Mouse (Mus musculus): Measurements from ENCODE around the gene Ak7.
A peak's percentile ranks its signal among the peaks of the same experiment; 100 is the strongest.

Ak7 gene

DNA sequence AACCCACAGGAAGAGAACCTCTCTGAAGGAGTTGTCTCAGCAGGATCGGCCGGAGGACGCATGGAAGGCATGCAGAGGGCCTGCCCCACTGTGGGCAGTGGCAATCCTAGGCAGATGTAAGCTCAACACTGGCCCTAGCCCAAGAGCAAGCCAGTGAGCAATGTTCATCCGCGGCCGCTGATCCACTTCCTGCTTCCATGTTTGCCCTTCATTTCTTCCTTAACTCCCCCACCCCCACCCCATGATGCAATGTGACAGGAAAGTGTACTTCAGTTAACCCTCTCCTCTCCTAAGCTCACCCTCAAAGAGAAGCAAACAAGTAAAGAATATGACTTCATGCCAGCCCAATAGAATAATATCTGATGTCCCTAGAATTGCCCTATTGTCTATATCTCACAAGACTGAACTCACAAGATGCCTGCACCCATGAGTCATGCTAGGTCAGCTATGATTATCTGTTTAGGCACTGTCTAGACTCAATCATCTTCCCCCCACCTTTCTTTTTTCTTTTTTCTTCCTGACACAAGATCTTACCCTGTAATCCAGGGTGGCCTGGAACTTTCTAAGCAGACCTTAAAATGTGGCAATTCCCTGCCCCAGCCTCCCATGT lies 25.2 kb downstream of the Ak7 start:
- DNase-seq = no peak

DNA sequence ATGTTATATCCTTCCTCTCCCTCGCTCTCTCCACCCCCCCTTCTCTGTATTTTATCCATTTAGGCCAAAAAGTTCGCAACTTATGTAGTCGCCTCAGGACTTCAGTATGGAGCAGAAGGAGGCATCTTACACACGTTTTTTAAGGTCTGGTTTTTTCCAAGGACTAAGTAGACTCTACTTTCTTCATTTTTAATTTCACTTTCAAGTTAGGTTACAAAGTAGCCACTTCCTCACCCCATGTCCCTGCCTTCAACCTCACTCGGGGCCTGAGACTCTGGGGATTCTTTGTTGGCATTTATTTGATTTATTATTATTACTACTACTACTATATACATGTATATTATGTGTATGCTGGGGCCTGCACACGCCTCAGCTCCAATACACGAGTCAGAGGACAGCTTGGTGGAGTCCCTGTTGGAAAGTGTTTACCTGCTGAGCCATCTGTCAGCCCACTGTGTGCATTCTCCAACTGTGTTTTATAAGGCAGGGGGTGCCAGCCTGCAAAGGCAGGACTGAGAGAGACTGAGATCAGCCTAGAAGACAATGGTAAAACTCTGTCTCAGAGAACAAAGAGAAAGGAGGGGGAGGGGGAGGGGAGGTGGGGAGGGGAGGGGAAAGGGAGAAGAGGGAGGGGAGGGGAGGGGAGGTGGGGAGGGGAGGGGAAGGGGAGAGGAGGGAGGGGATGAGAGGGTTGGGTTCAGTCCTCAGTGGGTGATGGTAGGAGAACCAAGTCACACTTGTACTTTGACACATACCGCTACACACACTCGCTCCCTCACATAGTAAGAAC lies 27.8 kb downstream of the Ak7 start:
- DNase-seq = no peak

DNA sequence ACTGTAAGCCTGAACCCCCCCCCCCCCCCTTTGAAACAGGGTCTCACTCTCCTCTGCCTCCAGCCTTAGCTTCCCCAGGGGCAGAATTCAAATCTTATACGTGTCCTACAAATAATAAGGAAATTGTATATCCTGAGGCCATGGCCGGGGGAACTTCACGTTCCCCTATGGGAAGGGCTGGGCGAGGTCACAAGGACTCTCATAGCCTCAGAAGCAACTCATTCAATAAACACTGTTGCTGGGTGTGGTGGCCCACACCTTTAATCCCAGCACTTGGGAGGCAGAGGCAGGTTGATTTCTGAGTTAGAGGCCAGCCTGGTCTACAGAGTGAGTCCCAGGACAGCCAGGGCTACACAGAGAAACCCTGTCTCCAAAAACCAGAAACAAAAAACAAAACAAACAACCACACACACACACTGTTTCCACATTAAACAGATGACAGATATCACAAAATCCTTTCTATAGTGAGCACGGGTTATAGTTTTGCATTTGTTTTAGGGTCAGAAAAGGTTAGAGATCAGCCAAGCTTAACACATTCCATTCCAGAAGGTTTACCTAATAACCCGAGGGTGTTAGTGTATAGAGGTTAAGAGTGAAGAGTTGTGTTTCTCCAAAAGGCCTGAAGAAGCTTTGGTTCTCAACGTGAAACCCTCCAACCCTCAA lies 29.6 kb downstream of the Ak7 start:
- DNase-seq = no peak

DNA sequence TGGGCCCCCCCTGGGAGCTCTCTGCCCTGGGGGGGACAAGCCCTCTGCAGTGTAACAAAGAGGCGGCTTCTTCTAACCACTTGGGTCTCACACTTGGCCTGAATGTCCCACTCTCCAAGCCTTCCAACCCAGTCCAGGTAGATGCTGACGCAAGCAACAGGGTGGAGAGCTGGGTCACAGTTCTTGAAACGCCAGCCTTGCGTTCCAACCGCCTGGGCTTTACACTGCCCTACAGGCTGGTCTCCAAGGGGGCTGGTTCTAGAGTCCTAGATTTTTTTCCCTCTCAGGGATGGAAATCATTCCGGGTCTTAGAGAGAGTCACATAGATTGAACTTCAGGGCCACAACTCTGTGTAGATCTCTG lies 30.1 kb downstream of the Ak7 start:
- DNase-seq = no peak

DNA sequence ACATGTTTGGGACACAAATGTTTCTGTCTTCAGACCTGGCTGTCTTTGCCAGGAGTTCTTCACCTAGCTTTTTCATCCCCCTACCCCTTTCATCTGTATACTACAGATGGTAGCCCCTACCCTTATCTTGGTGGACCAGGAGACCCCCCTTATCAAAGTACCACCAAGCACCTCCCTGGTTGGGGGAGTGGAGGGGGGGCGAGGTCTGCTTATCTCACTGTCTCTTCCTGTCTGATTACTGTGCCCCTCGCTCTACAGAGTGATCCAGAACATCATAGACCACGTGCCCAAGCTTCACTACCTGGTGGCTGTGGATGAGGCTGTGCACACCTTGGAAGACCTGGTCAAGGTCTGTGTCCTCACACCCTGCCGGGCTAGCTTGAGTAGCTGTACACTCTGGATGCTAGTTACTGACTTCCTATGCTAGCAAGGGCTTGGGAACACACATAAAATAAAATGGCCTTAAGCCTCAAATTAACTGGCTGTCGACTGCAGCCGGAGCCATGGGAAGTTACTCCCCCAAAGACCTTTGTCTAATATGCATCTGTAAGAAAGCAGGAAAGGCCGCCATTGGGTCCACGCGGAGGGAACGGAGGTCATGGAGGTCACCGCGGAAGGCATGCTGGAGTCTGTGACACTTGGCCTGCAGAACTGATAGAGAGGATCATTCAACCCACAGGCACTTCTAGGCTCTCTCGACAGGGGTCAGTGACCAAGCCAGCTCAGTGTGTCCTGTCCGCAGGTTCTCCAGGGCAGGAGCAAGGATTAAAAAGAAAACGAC lies 32.7 kb downstream of the Ak7 start:
- no peak for DNase-seq

DNA sequence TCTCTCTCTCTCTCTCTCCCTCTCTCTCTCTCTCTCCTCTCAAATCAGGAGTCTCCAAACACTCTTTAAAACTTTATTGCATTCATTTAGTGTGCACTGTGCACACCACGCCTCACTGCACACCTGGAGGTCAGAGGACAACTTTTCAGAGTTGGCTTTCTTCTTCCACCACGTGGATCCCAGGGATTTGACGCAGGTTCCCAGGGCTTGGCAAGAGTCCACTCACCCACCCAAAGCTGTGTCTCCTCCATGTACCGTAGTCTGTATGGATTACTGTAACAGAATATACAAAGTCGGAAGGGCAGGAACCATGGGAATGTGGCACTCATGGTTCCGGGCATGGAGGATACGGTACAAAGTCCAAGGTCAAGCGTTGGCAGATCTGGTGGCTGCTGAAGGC lies 33.9 kb downstream of the Ak7 start:
- DNase-seq = no peak

DNA sequence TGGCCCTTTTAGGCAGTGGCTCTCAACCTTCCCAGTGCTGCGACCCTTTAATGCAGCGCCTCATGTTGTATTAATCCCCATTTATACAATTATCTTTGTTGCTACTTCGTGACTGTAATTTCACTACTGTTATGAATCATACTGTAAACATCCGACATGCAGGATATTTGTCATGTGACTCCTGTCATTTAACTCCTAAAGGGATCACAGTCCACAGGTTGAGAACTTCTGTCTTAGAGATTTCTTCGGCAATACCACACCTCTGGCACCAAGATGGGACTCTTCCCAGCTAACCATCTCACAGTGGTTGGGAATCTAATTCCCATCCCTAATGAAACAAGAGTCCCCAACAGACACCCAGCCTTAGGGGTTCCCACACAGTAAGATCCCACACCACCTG lies 42.3 kb downstream of the Ak7 start:
- DNase-seq = no peak

DNA sequence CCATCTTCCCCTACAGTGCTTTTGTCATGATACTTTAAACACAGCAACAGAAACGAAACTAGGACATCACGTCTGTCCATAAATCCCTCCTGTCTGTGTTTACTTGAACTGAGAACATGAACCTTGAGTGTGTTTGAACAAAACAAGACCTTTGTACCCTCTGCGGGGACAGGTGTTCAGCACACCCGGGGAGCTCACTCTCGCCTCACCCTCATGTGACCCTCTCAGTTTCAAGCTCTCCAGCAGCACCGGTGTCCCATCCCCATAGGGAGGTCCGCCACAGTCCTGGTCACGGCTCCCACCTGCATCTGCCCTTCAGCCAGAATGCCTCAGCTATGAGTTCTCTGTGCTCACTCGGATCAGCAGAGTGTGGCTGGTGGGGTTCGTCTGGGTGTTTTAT lies 48.0 kb downstream of the Ak7 start:
- no peak for DNase-seq

DNA sequence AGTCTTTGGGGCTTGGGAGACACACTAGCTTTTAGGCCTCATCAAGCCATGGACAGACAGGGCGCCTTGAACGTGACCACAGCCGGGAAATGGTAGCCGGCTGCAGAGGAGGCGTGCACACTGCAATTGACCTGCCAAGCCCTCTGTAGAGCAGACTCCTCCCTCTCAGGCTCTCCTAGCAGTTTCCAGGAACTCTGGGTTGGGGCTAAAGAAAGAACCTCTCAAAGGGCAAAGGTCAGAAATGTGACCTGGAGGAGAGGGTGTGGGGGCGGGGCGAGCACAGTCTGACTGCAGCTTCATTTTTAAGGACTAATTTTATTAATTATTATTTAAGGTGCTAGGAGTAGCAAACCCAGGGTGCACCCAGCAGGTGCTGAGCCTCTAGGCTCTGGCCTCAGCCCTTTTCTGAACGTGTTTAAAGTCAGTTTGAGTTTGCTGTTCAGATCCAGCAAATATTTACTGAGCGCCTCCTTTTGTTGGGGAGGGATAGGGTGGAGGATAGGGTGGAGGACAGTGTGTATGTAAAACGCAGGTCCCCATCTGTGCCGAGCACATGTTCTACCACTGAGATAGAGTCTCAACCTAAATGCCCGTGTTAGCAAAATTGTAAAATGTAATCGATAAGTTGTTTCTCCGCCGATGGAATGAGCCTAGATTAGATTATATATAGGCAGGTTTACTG lies 52.2 kb downstream of the Ak7 start:
- no peak for DNase-seq

DNA sequence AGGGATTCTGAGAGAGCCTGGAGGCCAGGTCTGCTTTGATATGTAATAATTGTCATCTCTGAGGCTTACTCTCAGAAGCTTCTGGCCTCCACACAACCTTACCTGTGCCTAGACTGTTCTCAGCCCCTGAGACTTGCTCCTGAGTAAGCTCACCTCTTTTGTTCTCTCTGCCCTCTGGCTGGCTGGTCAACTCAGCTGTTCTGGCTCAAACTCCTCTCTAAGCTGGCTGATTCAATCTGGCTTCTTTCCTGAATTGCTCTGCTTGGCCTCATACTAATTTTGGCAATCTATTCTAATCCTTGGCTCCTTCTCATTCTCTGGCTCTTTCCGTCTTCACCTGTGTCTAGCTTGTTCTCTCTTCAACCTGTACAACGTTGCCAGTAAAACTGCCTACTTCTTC lies 53.1 kb downstream of the Ak7 start:
- no peak for DNase-seq

DNA sequence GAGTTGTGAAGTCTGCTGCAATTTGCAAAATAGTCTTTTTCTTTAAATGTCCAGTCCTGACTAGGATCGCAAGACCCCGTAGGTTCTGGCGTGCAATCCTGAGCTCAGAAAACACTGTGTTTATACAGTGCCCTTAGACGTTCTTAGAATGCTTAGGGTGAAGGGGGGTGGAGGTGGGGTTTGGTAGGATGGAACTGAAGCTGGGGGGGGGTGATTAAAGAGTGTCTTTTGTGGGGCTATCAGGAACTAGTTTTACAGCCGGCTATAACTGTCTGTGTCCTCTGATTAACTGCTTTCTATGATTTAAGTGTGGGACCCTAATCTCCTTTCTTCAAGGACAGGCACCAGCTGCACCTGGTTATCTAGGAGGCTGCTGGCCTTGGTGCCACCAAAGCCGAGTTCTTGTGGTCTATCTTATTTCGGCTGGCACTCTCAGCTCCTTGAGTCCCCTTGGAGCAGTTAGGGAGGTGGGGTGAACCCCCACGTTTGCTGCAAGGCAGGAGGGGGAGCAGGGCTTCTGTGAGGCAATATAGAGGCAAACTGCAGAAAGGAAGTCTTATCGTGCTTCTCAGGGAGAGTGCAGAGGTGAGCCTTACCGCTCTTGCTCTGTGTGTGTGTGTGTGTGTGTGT lies 54.2 kb downstream of the Ak7 start:
- no peak for DNase-seq

DNA sequence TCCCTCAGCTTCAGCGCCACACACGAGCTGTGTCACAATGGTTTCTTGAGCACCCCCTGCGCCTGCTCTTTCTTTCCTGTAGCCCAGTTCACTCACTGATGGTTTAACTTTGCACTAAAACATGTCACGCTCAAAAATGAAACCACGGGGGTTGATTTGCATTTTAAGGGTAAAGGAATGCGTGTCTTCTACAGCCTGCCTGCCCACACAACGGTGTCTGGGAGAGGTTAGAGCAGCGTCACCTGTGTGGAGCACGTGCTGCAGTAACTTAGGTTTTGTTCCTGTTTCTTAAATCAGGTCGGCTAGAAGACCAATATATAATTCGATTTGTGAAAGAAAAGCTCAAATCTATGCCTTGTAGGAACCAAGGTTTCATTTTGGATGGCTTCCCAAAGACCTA lies 55.4 kb downstream of the Ak7 start:
- DNase-seq = no peak

DNA sequence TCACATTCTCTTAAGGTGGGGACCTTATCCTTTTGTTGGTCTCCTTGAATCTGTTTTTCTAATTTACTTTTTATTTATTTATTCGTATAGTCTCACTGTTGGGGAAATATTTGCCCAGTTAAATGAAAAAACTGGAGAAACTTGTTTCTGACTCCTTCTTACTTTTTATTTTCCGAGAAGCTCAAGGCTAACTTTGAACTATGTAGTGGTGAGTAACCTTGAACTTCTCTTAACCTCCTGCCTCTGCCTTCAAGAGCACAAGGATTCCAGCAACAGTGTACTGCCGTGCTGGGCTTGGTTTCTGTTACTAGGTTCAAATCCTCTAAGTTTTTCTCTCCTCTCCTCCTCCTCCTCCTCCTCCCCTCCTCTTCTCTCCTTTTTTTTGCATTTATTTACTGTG lies 55.9 kb downstream of the Ak7 start:
- DNase-seq = no peak

DNA sequence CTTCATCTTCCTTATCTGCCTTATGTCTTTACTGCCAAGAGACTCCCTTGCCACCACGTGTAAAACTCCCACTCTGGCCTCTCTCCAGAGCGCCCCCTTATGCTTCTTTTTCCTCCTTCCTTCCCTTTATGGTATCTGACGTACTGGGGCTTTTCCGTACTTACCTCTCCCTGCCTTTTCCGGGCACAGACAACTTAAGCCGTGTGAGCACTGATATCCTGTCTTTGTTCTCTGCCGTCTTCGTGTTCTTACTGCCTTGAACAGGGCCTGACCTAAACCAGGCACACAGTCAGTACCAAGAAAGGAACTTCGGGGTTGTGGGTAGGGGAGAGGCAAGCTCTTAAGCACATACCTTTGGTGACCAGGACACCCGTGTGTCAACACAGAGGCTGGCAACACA lies 63.9 kb downstream of the Ak7 start:
- no peak for DNase-seq

DNA sequence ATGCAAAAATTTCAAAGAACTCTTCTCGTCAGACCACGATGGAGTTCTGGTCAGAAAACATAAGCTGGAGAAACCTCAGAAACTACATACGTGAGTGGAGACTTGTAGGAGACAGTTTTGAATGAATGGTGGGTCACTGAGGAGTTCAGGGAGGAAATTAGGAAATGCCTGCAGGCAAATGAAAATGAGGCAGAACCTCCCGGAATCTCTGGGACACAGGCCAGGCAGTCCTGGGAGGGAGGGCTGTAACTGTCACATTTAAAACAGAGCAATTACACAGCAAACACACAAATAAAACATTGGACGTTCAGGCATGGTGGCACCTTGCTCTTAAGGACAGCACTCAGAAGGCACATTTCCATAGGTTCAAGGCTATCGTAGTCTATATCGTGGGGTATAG lies 69.1 kb downstream of the Ak7 start:
- DNase-seq = no peak

DNA sequence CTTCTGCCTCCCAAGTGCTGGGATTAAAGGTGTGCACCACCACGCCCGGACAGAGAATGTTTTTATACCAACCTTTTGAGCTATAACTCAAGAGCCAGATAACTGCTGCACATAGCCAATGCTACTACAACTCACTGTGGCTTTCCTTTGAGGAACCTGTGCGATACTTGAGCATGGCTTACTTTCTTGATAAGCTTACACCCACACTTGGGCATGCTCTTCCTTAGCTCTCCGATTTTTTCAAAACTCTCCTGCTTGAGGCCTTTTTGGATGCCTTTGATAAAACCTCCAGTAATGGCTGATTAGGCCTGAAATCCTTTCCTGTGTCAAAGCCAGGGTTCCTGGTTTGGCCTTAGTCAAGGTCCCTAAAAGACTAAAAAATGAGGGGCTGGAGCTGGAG lies 71.9 kb downstream of the Ak7 start:
- DNase-seq = no peak

DNA sequence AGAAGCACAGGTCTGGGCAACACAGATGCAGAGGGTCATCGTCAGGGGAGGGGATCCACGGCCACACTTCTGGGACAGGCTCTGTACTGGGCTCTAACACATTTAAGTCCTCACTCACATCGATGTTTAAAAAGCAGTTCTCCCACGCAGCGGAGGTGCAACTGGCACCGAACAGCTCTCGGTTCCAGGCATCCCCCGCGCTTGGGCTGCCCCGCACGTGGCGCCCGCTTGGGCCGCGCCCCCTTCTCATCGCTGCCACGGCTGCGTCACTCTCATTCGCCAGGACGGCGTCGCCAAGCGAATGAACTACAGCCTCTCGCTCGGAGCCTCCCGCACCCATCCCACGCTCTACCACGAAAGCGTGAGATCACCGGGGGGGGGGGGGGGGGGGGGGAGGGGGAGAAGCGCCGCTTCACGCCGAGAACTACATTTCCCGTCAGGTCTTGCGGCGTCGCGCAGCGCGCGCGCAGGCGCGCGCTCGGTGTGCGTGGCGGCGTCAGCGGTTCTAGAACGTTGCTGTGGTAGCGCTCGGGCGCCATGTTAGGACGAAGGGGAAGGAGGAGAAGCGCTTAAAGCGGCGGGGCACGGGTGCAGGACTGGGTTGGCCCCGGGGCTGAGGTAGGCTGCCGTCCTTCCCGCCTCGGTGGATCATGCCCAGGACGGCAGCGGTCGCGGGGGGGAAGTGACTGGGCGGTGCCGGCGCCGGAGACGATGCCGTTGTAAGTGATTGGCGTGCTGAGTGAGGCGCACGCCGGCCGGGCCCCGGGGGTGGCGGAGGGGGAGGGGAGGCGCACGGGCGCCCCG lies 78.6 kb downstream of the Ak7 start, which contains the start of gene Papola:
Papola (plus strand) TSS at position 499 of the 804 bp plus-strand sequence.
- peak; percentile 90 to 92 for DNase-seq

DNA sequence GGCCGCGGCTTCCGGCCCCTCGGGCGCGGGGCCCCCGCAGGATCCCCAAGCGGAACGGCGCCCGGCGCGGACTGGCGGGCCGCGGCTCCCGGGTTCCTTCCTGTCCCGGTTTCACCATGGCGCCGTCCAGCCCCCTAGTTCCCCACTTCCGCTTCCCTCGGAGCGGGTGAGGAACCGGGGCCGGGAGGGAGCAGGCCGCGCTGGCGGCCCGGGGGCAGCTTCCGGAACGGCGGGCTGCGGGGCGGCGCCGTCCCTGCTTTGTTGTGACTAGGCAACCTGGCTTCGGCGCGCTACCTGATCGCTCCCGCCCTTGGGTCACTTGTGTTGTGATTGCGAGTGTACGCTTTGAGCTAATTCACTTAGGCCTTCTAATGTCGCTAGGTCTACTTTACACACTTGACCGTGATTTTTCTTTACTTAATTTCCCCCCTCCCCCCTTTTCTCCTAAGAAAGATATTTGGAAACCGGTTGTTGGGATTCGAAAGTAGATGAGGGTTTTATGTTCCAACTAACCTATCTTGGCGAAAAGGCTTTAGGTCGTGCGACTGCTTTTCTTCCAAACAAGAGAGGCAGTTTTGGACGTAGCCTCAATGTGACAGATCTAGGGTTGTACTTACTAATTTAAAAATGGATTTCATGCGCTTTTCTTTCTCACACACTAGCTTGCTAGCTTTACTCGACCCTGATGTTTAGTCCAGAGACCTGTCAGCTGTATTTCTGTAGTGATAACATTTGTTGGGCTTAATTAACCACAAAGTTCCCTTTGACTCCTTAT lies 79.4 kb downstream of the Ak7 start:
- DNase-seq = peak in 1 of 2 experiments; percentile 76

DNA sequence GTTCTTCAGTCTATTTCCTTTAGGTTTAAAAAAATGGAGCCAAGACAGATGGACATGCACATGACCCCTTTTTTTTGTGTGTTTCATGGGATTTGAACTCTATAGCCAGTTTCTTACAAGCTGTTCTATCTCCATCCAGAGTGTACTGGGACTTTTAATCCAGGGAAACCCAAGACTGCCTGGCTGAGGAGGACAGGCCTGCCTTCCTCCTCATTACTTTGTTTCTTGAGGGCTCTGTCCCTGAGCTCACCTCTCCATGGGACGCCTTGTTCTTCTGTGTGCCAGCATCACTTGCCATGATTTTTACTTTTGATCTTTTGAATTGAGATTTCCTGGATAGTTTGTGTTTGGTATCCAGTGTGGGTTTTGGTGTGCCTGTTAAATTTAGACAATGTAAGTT lies 80.3 kb downstream of the Ak7 start:
- DNase-seq = no peak

DNA sequence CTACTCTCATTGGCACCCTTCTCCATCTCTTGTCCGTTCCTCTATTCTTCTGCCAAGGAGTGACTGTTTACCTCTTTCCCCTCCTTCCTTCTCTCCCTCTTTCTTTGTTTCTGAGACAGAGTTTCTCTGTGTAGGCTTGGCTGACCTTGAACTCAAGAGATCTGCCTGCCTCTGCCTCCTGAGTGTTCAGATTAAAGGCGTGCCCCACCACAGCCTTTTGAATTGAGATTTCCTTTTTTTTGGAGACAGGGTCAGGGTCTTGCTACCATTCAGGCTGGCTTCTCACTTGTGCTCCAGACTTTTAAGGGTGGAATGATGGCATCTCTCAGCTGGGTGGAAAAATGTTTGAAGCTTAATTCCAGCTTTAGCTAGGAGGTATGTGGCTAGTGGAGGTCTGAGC lies 81.8 kb downstream of the Ak7 start:
- no peak for DNase-seq

DNA sequence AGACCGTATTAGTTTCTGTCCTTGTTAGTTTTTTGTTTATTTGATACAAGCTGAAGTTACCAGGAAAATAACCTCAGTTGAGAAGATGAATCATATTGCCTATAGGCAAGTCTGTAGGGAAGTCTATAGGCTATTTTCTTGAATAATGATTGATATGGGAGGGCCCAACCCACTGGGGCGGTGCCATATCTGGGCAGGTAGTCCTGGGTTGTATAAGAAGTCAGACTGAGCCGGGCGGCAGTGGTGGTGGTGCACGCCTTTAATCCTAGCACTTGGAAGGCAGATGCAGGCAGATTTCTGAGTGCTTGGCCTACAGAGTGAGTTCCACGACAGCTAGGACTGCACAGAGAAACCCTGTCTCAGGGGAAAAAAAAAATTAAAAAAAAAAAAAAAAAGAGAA lies 84.1 kb downstream of the Ak7 start:
- DNase-seq = no peak

Data from cerebellum, postnatal 14 days (tissue).